Mouse (Mus musculus) neural tube, embryonic 14.5 days (tissue): Measurements from ENCODE around the gene Ano8. TPM values are rescaled to one million over a fixed set of nuclear protein-coding genes. Genes with fewer than 3 reads are reported as not detected.

Experiments used
- ATAC-seq: fragments of 200-750 bp; cut with Nextera tagmentation; 2 replicates; pipeline ENCODE4 v1.8.0; 2017; ENCODE audit warnings: low read depth, mild to moderate bottlenecking, moderate TSS enrichment, moderate library complexity
- H3K27ac ChIP-seq: fragments of 300-500 bp; sonication (generic); 2 replicates; pipeline ENCODE4 v1.5.1; 2014; ENCODE audit warnings: low read depth, mild to moderate bottlenecking, control low read depth, low read length, moderate library complexity, mixed read lengths
- H3K27me3 ChIP-seq: fragments of 300-500 bp; sonication (generic); 2 replicates; pipeline ENCODE4 v1.6.1; 2014; ENCODE audit warnings: low read length; ENCODE audit not compliant: control insufficient read depth, insufficient read depth
- H3K36me3 ChIP-seq: fragments of 300-500 bp; sonication (generic); 2 replicates; pipeline ENCODE4 v1.6.1; 2014; ENCODE audit warnings: low read length, mixed read lengths; ENCODE audit not compliant: control insufficient read depth, insufficient read depth
- H3K4me1 ChIP-seq: fragments of 300-500 bp; sonication (generic); 2 replicates; pipeline ENCODE4 v1.6.1; 2014; ENCODE audit warnings: low read length; ENCODE audit not compliant: control insufficient read depth, insufficient read depth
- H3K4me2 ChIP-seq: fragments of 300-500 bp; sonication (generic); 2 replicates; pipeline ENCODE4 v1.6.1; 2014; ENCODE audit warnings: mild to moderate bottlenecking, low read depth, low read length, control low read depth
- H3K4me3 ChIP-seq: fragments of 300-500 bp; sonication (generic); 2 replicates; pipeline ENCODE4 v1.5.1; 2014; ENCODE audit warnings: low read depth, low read length, control low read depth, mixed read lengths
- H3K9ac ChIP-seq: fragments of 300-500 bp; sonication (generic); replicated peaks from 2 replicates; pipeline ENCODE4 v1.6.1; 2014; ENCODE audit warnings: low read depth, mild to moderate bottlenecking, control low read depth, low read length, mixed read lengths
- H3K9me3 ChIP-seq: fragments of 300-500 bp; sonication (generic); 2 replicates; pipeline ENCODE4 v1.6.1; 2016; ENCODE audit warnings: low read length; ENCODE audit not compliant: control insufficient read depth
- WGBS: fragments of 180-500 bp; shearing (Covaris S2); extraction: QIAGEN DNeasy Blood & Tissue Kit; methylation state at CpG from one replicate; pipeline ENCODE4 v1.1.7; 2014; 5-methylcytosine and 5-hydroxymethylcytosine counted together
- polyA plus RNA-seq: library from polyadenylated mRNA; unstranded; fragments of >200 nt; fragmentation: Nextera tagmentation; extraction: Ambion mirVana; gene quantifications from 2 replicates; pipeline ENCODE4 v1.2.1, GENCODE M21; 2014

Gene Ano8
- polyA plus RNA-seq, 1 experiment from 2014 or later: 8.4 TPM

- H3K27ac ChIP-seq: no peak overlapping the region
- no peak for ATAC-seq
- no peak overlapping the region for H3K4me3 ChIP-seq
- H3K4me1 ChIP-seq: peaks cover 19% of the 10 kb centered on the region
- H3K27me3 ChIP-seq: no peaks in the 10 kb centered on the region
- H3K36me3 ChIP-seq: peaks cover 48% of the 10 kb centered on the region
- no peak overlapping the region for H3K4me2 ChIP-seq
- H3K9ac ChIP-seq: no peak overlapping the region
- WGBS: 88% methylated on average over 25 of the region's 25 CpGs
- H3K9me3 ChIP-seq: no peaks in the 10 kb centered on the region
Observed at GRCm38 (mm10) chr8:71474785-71475701, 10.7 kb downstream of the Ano8 start.

GRCm38 (mm10) chr8:71474344-71474743, 11.4 kb downstream of the Ano8 start:
- Histone ChIP-seq H3K9ac (no peak overlapping the region), H3K4me1 (peaks cover 23% of the 10 kb centered on the region), H3K4me2 (no peak overlapping the region), H3K4me3 (no peak overlapping the region), H3K27ac (no peak overlapping the region), H3K9me3 (no peaks in the 10 kb centered on the region), H3K36me3 (peaks cover 42% of the 10 kb centered on the region), H3K27me3 (no peaks in the 10 kb centered on the region)
- WGBS: 95% methylated on average over 18 of the region's 18 CpGs
- ATAC-seq: no peak

GRCm38 (mm10) chr8:71472601-71473386, 13.0 kb downstream of the Ano8 start:
- H3K9ac ChIP-seq: no peak overlapping the region
- H3K36me3 ChIP-seq: peaks cover 35% of the 10 kb centered on the region
- peaks cover 23% of the 10 kb centered on the region for H3K4me1 ChIP-seq
- H3K27me3 ChIP-seq: no peaks in the 10 kb centered on the region
- ATAC-seq: no peak
- no peak overlapping the region for H3K4me3 ChIP-seq
- WGBS: 90% methylated on average over 8 of the region's 8 CpGs
- no peak overlapping the region for H3K27ac ChIP-seq
- no peak overlapping the region for H3K4me2 ChIP-seq
- no peaks in the 10 kb centered on the region for H3K9me3 ChIP-seq

- no peak overlapping the region for H3K27ac ChIP-seq
- no peak for ATAC-seq
- H3K36me3 ChIP-seq: peaks cover 35% of the 10 kb centered on the region
- no peak overlapping the region for H3K4me2 ChIP-seq
- peaks cover 15% of the 10 kb centered on the region for H3K4me1 ChIP-seq
- H3K9me3 ChIP-seq: no peaks in the 10 kb centered on the region
- H3K4me3 ChIP-seq: no peak overlapping the region
- 94% methylated on average over 17 of the region's 17 CpGs for WGBS
- H3K27me3 ChIP-seq: no peaks in the 10 kb centered on the region
- no peak overlapping the region for H3K9ac ChIP-seq
Observed at GRCm38 (mm10) chr8:71471861-71472260, 13.9 kb downstream of the Ano8 start.

- peaks cover 35% of the 10 kb centered on the region for H3K36me3 ChIP-seq
- no peak overlapping the region for H3K4me2 ChIP-seq
Observed at GRCm38 (mm10) chr8:71470913-71471255, 14.9 kb downstream of the Ano8 start.

GRCm38 (mm10) chr8:71470146-71470912, 15.4 kb downstream of the Ano8 start:
- peak overlapping the region; percentile 80 for H3K9ac ChIP-seq
- peak overlapping the region; percentile 86 for H3K4me2 ChIP-seq
- peak overlapping the region; percentile 65 for H3K4me3 ChIP-seq
- H3K27me3 ChIP-seq: no peaks in the 10 kb centered on the region
- 93% methylated on average over 3 of the region's 3 CpGs for WGBS
- no peaks in the 10 kb centered on the region for H3K9me3 ChIP-seq
- ATAC-seq: no peak
- H3K4me1 ChIP-seq: peaks cover 18% of the 10 kb centered on the region
- peaks cover 35% of the 10 kb centered on the region for H3K36me3 ChIP-seq
- no peak overlapping the region for H3K27ac ChIP-seq

More at GRCm38 (mm10) chr8:71470913-71471255, 14.9 kb downstream of the Ano8 start:
- H3K27ac ChIP-seq: no peak overlapping the region
- 88% methylated on average over 5 of the region's 5 CpGs for WGBS
- ATAC-seq: no peak
- H3K4me1 ChIP-seq: peaks cover 13% of the 10 kb centered on the region
- no peak overlapping the region for H3K9ac ChIP-seq
- H3K4me3 ChIP-seq: no peak overlapping the region; the same call in 1 of the 2 replicates
- H3K9me3 ChIP-seq: no peaks in the 10 kb centered on the region
- no peaks in the 10 kb centered on the region for H3K27me3 ChIP-seq

- no peaks in the 10 kb centered on the region for H3K27me3 ChIP-seq
- peak; percentile 52 for ATAC-seq
- peaks cover 27% of the 10 kb centered on the region for H3K36me3 ChIP-seq
- peaks cover 18% of the 10 kb centered on the region for H3K4me1 ChIP-seq
- H3K9me3 ChIP-seq: no peaks in the 10 kb centered on the region
- peak overlapping the region; percentile 84 for H3K27ac ChIP-seq
- WGBS: 2% methylated on average over 24 of the region's 24 CpGs
- H3K4me2 ChIP-seq: peak overlapping the region; percentile 86
- peak overlapping the region; percentile 65 for H3K4me3 ChIP-seq
- H3K9ac ChIP-seq: peak overlapping the region; percentile 80
Observed at GRCm38 (mm10) chr8:71469411-71469810, 16.4 kb downstream of the Ano8 start.

- peak within 1 kb of the TSS; percentile 86 for H3K4me2 ChIP-seq
- peaks cover 21% of the 10 kb centered on the region for H3K4me1 ChIP-seq
- ATAC-seq: peak; percentile 91
- peak within 1 kb of the TSS; percentile 65 for H3K4me3 ChIP-seq
- peak within 1 kb of the TSS; percentile 80 for H3K9ac ChIP-seq
- H3K9me3 ChIP-seq: no peaks in the 10 kb centered on the region
- peak within 1 kb of the TSS; percentile 84 for H3K27ac ChIP-seq
- 2% methylated on average over 40 of the region's 52 CpGs for WGBS
- no peaks in the 10 kb centered on the region for H3K27me3 ChIP-seq
- peaks cover 23% of the 10 kb centered on the region for H3K36me3 ChIP-seq
Observed at GRCm38 (mm10) chr8:71468916-71469315, 16.8 kb downstream of the Ano8 start, which contains the start of gene Dda1. Gene Dda1, plus strand, starts transcription at chr8:71469199.
